Mouse (Mus musculus) embryonic facial prominence, embryonic 13.5 days (tissue): Measurements from ENCODE around the gene Pkn3. TPM values are rescaled to one million over a fixed set of nuclear protein-coding genes. Genes with fewer than 3 reads are reported as not detected.
"Not testable (repeated sequence)": the region's sequence is repeated elsewhere in the genome, so short reads cannot be mapped to it uniquely, and the experiment has no call there.

Source experiments
- ATAC-seq: fragments of 200-750 bp; cut with Nextera tagmentation; 2 replicates; pipeline ENCODE4 v1.8.0; 2017; ENCODE audit warnings: low read depth; ENCODE audit not compliant: insufficient number of reproducible peaks, insufficient read depth, low FRiP score, low TSS enrichment
- H3K27ac ChIP-seq: fragments of 300-500 bp; sonication (generic); 2 replicates; pipeline ENCODE4 v1.5.1; 2015; ENCODE audit warnings: moderate library complexity, mild to moderate bottlenecking, inconsistent platforms
- H3K27me3 ChIP-seq: fragments of 300-500 bp; sonication (generic); 2 replicates; pipeline ENCODE4 v1.6.1; 2015; ENCODE audit warnings: mild to moderate bottlenecking, inconsistent platforms
- H3K36me3 ChIP-seq: fragments of 300-500 bp; sonication (generic); 2 replicates; pipeline ENCODE4 v1.6.1; 2015; ENCODE audit warnings: mild to moderate bottlenecking, inconsistent platforms
- H3K4me1 ChIP-seq: fragments of 300-500 bp; sonication (generic); 2 replicates; pipeline ENCODE4 v1.6.1; 2015; ENCODE audit warnings: inconsistent platforms
- H3K4me2 ChIP-seq: fragments of 300-500 bp; sonication (generic); 2 replicates; pipeline ENCODE4 v1.6.1; 2015; ENCODE audit warnings: moderate library complexity, mild to moderate bottlenecking, inconsistent platforms
- H3K4me3 ChIP-seq: fragments of 300-500 bp; sonication (generic); 2 replicates; pipeline ENCODE4 v1.5.1; 2015; ENCODE audit warnings: mild to moderate bottlenecking, inconsistent platforms
- H3K9ac ChIP-seq: fragments of 300-500 bp; sonication (generic); 2 replicates; pipeline ENCODE4 v1.6.1; 2015; ENCODE audit warnings: mild to moderate bottlenecking, inconsistent platforms
- H3K9me3 ChIP-seq: fragments of 300-500 bp; sonication (generic); 2 replicates; pipeline ENCODE4 v1.6.1; 2016; ENCODE audit warnings: inconsistent platforms
- WGBS: fragments of 180-500 bp; shearing (Covaris S2); methylation state at CpG from one replicate; pipeline ENCODE4 v1.1.7; 2015; ENCODE audit warnings: mixed read lengths; 5-methylcytosine and 5-hydroxymethylcytosine counted together
- polyA plus RNA-seq: library from polyadenylated mRNA; unstranded; fragments of >200 nt; fragmentation: Nextera tagmentation; extraction: Ambion mirVana; gene quantifications from 2 replicates; pipeline ENCODE4 v1.2.1, GENCODE M21; 2015

Gene Pkn3
- polyA plus RNA-seq, 1 experiment from 2014 or later = 11.4 TPM

DNA sequence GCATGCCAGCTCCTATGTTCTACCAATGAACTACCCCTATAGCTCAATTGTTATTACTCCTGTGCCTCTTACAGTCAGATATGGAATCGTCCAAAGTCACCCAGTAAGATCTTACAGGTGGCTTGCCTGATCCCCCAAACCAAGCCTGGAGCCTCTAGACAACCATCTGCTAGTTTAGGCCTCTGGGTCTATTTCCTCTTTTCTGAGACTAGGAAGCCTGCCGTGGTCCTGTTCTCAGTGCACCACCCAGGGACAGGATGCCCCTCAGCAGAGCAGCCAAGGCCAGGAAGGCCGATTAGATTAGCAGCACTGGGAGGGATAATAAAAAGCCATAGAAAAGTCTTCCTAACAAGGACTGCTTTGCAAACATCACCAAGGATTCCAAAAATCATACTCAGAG, 27.7 kb upstream of the Pkn3 start:
- H3K27ac ChIP-seq = no peak overlapping the region

DNA sequence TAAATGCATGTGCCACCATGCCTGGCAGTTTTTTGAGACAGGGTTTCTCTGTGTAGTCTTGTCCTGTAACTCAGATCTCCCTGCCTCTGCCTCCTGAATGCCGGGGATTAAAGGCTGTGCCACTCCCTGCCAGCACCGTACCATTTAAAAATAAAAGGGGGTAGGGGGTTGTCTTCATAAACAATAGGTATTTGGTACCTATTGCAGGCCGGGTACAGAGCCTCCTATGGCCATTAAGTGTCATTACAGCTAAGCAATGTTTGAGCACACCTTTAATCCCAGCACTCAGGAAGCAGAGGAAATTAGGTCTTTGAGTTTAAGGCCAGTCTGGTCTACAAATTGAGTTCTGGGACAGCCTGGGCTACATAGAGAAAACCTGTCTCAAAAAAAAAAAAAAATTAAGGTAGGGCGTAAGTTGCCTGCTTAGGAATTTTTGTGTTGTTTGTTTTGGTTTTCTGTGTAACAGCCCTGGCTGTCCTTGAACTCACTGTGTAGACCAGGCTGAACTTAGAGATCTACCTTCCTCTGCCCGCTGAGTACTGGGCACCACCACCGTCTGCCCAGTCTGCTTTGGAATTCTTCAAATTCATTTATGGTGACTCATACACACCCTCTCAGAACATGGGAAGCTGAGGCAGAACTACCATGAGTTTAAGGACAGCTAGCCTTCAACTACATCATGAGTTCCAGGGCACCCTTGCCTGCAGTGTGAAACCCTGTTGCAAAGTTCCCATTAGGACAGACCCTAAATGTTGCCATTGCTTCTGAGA, 25.3 kb upstream of the Pkn3 start:
- no peak overlapping the region for H3K4me3 ChIP-seq

More for the DNA sequence above, 27.7 kb upstream of the Pkn3 start:
- Histone ChIP-seq H3K9me3 (no peaks in the 10 kb centered on the region; the same call in 1 of the 2 replicates), H3K36me3 (peaks cover 9% of the 10 kb centered on the region), H3K4me3 (no peak overlapping the region), H3K9ac (no peak overlapping the region), H3K27me3 (no peaks in the 10 kb centered on the region), H3K4me2 (no peak overlapping the region), H3K4me1 (peaks cover 9% of the 10 kb centered on the region; the same call in 1 of the 2 replicates)
- WGBS = 91% methylated on average over 3 of the region's 3 CpGs
- ATAC-seq = no peak

DNA sequence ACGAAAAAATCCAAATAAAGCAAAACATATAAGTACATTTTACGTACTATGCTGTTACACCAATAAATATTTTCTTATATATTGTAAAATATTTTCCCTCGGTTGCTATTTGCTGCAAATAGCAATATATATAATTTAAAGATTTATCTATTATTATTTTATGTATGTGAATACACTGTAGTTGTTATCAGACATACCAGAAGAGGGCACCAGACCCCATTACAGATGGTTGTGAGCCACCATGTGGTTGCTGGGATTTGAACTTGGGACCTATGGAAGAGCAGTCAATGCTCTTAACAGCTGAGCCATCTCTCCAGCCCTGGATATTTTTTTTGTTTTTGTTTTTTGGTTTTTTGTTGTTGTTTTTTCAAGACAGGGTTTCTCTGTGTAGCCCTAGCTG, 22.2 kb upstream of the Pkn3 start:
- H3K36me3 ChIP-seq, H3K27me3 ChIP-seq, H3K4me1 ChIP-seq, H3K9me3 ChIP-seq, H3K27ac ChIP-seq, H3K4me2 ChIP-seq, ATAC-seq, H3K9ac ChIP-seq, H3K4me3 ChIP-seq: not testable (repeated sequence)
- WGBS = 93% methylated on average over 3 of the region's 3 CpGs

More for the DNA sequence above, 25.3 kb upstream of the Pkn3 start:
- no peaks in the 10 kb centered on the region for H3K27me3 ChIP-seq
- no peak for ATAC-seq
- H3K27ac ChIP-seq = no peak overlapping the region
- H3K4me1 ChIP-seq = peaks cover 9% of the 10 kb centered on the region; the same call in 1 of the 2 replicates
- H3K4me2 ChIP-seq = no peak overlapping the region
- 44% methylated on average over 6 of the region's 6 CpGs for WGBS
- H3K36me3 ChIP-seq = no peaks in the 10 kb centered on the region
- H3K9me3 ChIP-seq = no peaks in the 10 kb centered on the region
- no peak overlapping the region for H3K9ac ChIP-seq

DNA sequence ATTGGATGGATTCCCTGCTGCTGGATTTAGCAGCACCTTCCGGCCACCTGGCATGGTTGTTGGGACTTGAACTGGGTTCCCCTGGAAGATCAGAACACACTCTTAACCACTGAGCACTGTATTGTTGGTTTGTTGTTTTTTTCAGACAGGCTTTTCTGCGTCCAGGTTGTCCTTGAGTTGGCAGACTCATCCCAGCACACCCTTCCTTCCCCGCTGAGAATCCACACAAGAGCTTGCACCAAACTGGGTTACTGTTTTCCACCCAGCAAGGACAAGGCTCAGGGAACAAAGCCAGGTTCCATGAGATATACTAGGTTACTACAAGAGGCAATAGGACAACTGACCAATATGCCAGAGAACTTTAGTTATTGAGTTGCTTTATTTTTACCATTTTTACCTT, 20.7 kb upstream of the Pkn3 start:
- H3K9ac ChIP-seq = no peak overlapping the region
- no peaks in the 10 kb centered on the region for H3K9me3 ChIP-seq
- peaks cover 10% of the 10 kb centered on the region for H3K4me1 ChIP-seq
- no peak overlapping the region for H3K27ac ChIP-seq
- WGBS = 89% methylated on average over 3 of the region's 3 CpGs
- no peaks in the 10 kb centered on the region for H3K27me3 ChIP-seq
- no peak overlapping the region for H3K4me2 ChIP-seq
- ATAC-seq = no peak
- H3K4me3 ChIP-seq = no peak overlapping the region
- H3K36me3 ChIP-seq = no peaks in the 10 kb centered on the region

DNA sequence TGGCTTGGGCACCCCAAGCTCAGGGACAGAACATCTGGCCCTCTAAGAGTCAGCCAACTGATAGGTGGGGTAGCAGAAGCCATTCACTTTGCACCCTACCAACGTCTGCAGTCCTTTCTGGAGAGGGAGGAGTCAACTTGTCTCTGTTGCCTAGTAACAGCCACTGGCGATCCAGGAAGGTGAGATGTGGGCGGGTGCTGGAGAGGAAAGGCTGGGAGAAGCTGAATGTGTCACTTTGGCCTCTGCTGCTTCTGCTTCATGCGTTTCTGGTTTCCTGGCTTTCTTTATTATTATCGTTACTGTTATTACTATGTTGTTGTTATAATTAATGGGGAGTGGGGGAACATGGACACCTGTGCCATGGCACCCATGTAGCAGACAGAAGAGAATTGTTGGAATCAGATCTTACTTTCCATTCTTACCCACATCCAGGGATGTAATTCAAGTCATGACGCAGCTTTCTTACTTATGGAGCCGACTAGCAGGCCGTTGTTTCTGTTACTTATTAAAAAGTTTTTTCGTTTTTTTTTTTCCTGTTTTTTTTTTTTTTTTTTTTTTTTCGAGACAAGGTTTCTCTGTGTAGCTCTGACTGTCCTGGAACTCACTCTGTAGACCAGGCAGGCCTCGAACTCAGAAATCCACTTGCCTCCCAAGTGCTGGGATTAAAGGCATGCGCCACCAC, 20.1 kb upstream of the Pkn3 start, which contains the start of gene Set:
Gene Set (plus strand): TSS at position 156 of the 682 bp plus-strand sequence.
- WGBS = 33% methylated on average over 12 of the region's 12 CpGs
- no peaks in the 10 kb centered on the region for H3K27me3 ChIP-seq
- H3K4me3 ChIP-seq = no peak within 1 kb of the TSS
- no peak within 1 kb of the TSS for H3K27ac ChIP-seq
- H3K36me3 ChIP-seq = no peaks in the 10 kb centered on the region
- no peak for ATAC-seq
- no peak within 1 kb of the TSS for H3K4me2 ChIP-seq
- no peaks in the 10 kb centered on the region for H3K9me3 ChIP-seq
- no peak within 1 kb of the TSS for H3K9ac ChIP-seq
- H3K4me1 ChIP-seq = peaks cover 10% of the 10 kb centered on the region

DNA sequence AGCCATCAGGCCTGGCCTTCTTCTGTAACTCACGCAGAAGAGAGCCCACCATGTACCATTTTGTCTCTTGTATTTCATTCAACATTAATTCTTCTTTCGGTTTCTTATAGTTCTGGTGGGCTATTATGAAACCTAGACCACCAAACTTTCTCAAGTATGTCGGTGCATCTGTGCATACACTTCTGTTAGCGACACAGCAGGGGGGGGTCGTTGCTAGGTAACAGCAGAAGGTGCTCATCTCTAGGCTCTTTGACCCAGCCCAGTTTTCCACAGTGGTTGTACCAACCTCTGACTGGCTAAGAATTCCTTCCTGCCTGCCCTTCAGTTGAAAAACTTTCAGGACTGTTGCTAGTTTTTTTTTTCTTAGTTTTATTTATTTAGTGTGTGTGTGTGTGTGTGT, 19.1 kb upstream of the Pkn3 start:
- Histone ChIP-seq H3K4me2 (no peak overlapping the region), H3K27me3 (no peaks in the 10 kb centered on the region), H3K9ac (no peak overlapping the region), H3K36me3 (no peaks in the 10 kb centered on the region), H3K9me3 (no peaks in the 10 kb centered on the region), H3K4me1 (peaks cover 16% of the 10 kb centered on the region), H3K4me3 (no peak overlapping the region), H3K27ac (no peak overlapping the region)
- no peak for ATAC-seq
- 55% methylated on average over 5 of the region's 5 CpGs for WGBS

DNA sequence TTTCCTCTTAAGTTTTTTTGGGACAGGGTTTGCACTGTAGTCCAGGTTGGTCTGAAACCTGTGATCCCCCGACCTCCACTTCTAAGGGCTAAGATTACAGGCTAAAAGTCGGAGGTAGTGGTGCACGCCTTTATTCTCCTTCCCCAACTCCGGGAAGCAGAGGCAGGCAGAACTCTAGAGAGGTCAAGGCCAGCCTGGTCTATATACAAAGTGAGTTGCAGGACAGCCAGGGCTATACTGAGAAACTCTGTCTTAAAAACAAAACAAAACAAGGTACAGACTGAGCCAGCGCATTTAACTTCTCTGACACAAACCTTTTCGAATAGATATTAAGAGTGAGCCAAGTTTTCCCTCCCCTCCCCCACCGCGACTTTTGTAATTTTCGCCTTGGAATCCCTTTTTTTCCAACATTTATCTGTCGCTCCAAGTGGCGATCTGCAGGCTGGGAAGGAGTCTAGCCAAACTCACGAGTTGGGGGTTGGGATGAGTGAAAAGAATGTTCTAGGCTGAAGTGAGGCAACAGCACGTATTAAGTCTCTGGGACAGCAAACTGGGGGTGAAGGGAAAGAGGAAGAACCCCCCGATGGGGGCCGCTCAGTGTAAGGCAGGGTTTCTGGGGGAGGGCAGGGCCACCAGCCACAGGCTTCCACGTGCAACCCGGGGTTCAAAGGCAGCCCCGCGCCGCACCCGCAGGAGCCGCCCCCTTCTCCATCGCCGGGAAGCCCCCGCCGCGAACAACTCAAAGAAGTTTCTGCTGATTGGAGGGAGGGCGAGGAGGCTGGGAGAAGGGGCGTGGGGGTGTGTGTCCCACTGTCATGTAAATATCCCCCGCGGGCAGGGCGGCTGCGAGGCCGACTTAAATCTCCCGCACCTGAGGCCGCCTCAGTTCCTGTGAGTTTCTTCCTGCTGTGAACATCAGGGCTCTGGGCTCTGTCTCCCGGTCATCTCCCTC, 16.0 kb upstream of the Pkn3 start:
- H3K4me3 ChIP-seq = peak overlapping the region; percentile 68
- no peaks in the 10 kb centered on the region for H3K27me3 ChIP-seq
- H3K4me1 ChIP-seq = peaks cover 33% of the 10 kb centered on the region
- no peaks in the 10 kb centered on the region for H3K9me3 ChIP-seq
- H3K27ac ChIP-seq = peak overlapping the region; percentile 96
- ATAC-seq = 0 out of 2 replicates have a peak, but pooled peaks have one; percentile 15
- 7% methylated on average over 37 of the region's 37 CpGs for WGBS
- H3K36me3 ChIP-seq = no peaks in the 10 kb centered on the region
- H3K9ac ChIP-seq = peak overlapping the region; percentile 85
- H3K4me2 ChIP-seq = peak overlapping the region; percentile 83

DNA sequence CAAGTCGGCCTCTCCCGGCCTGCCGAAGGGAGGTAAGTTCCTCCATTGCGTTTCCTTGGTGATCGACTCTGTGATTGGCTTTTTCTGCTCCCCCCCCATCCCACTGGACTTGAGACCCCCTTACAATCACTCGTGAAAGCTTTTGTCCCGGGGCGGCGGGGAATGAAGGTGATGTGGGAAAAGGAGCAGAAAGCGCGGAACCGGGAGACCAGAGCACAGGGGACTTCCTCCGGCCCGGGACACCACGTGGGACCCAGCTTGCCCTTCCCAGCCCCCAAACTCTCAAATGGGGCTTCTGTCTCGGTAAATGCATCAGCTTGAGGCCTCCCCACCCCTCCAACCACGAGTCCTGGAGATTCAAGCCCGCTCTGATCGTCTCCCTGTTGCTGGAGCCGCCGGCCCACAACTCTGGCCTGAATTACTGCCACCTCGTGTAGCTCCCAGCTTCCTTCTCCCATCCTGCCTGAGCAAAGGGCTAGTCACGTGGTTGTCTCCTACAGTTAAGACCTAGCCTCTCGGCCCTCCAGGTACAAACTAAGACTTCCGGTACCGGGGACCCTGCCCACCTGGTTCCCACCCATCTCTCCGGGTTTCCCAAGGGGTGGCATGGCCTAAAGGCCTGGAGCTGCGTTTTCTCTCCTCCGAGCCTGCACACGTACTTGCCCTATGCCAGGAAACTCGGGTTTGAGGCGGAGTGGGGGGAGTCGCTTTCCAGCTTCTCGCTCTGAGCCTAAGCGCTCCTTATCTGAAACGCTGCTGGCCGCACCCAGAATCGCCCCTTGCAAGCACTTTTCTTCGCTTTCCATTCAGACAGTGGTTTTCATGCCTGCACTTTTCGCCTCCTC, 15.0 kb upstream of the Pkn3 start:
- H3K4me3 ChIP-seq = peak overlapping the region; percentile 68
- H3K9me3 ChIP-seq = no peaks in the 10 kb centered on the region
- no peaks in the 10 kb centered on the region for H3K36me3 ChIP-seq
- no peaks in the 10 kb centered on the region for H3K27me3 ChIP-seq
- peak overlapping the region; percentile 96 for H3K27ac ChIP-seq
- H3K9ac ChIP-seq = peak overlapping the region; percentile 85
- WGBS = under 1% methylated on average over 40 of the region's 40 CpGs
- H3K4me2 ChIP-seq = peak overlapping the region; percentile 83
- peaks cover 33% of the 10 kb centered on the region for H3K4me1 ChIP-seq
- ATAC-seq = no peak

DNA sequence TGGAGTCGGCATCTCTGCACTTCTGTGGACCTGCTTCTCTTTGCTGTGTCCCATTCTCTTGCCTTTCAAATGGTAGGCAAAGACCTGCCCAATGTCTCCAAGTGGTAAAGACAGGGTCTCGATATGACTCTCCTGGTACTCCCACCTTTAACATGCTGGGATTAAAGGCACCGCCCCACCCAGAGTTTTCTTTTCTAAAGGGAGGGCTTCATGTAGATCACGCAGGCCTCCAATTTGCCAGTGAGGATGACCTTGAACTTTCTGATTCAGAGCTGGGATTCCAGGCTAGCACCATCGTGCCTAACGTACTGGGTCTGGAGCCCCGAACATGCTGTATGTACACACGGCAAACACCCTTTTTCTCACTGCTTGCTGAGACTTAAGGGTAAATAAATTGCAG, 14.2 kb upstream of the Pkn3 start:
- ATAC-seq = no peak
- peak overlapping the region; percentile 85 for H3K9ac ChIP-seq
- peaks cover 37% of the 10 kb centered on the region for H3K4me1 ChIP-seq
- WGBS = 6% methylated on average over 8 of the region's 8 CpGs
- H3K27ac ChIP-seq = peak overlapping the region; percentile 96
- H3K4me3 ChIP-seq = peak overlapping the region; percentile 68
- no peaks in the 10 kb centered on the region for H3K9me3 ChIP-seq
- peak overlapping the region; percentile 83 for H3K4me2 ChIP-seq
- H3K27me3 ChIP-seq = no peaks in the 10 kb centered on the region
- H3K36me3 ChIP-seq = peaks cover 1% of the 10 kb centered on the region

DNA sequence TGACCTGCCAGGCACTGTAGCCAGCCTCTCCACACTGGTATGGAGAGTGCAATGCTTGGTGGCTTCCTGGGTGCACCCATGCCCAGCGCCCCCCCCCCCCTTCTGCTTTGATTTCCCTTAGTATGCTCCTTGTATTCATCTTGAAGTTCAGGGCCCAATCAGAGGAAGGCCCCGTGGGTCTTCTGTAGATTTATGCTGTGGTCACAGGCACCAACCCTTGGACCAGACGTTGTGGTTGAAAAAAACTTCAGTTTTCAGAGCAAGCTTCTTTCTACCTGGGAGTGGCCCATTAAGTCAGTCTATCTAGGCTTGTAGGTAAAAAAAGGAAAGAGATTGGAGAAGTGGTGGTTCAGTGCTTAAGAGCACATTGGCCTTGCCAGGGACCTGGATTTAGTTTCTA, 13.7 kb upstream of the Pkn3 start:
- H3K36me3 ChIP-seq = peaks cover 7% of the 10 kb centered on the region
- 7% methylated on average over 3 of the region's 3 CpGs for WGBS

More for the DNA sequence above, 13.7 kb upstream of the Pkn3 start:
- peaks cover 42% of the 10 kb centered on the region for H3K4me1 ChIP-seq
- no peak for ATAC-seq
- no peaks in the 10 kb centered on the region for H3K27me3 ChIP-seq
- H3K9ac ChIP-seq = peak overlapping the region; percentile 85
- H3K27ac ChIP-seq = peak overlapping the region; percentile 96
- H3K4me3 ChIP-seq = peak overlapping the region; percentile 68
- H3K4me2 ChIP-seq = peak overlapping the region; percentile 83
- H3K9me3 ChIP-seq = no peaks in the 10 kb centered on the region
